Mouse (Mus musculus) NIH3T3 (cell line): ENCODE measurements around the gene E130309D02Rik.
A peak's percentile ranks its signal among the peaks of the same experiment; 100 is the strongest.

Source experiments
- DNase-seq: peaks from one replicate; pipeline ENCODE4 v3.0.0-alpha.2; 2012; ENCODE audit warnings: low read depth

Gene E130309D02Rik

GRCm38 (mm10) chr5:143309916-143310315 is 5.2 kb downstream of the E130309D02Rik start:
- DNase-seq = no peak

- DNase-seq = no peak
Measured at GRCm38 (mm10) chr5:143308825-143309224, 6.3 kb downstream of the E130309D02Rik start.

GRCm38 (mm10) chr5:143304251-143304650 is 10.9 kb downstream of the E130309D02Rik start:
- no peak for DNase-seq

- peak; percentile 24 for DNase-seq
Measured at GRCm38 (mm10) chr5:143301296-143301695, 13.9 kb downstream of the E130309D02Rik start.

GRCm38 (mm10) chr5:143299686-143300085 is 15.5 kb downstream of the E130309D02Rik start:
- peak; percentile 59 for DNase-seq

- peak; percentile 18 for DNase-seq
Measured at GRCm38 (mm10) chr5:143298391-143298790, 16.8 kb downstream of the E130309D02Rik start.

GRCm38 (mm10) chr5:143297986-143298385 is 17.2 kb downstream of the E130309D02Rik start:
- DNase-seq = no peak

GRCm38 (mm10) chr5:143295330-143295729 is 19.8 kb downstream of the E130309D02Rik start:
- no peak for DNase-seq

- no peak for DNase-seq
Measured at GRCm38 (mm10) chr5:143294862-143295261, 20.3 kb downstream of the E130309D02Rik start.

GRCm38 (mm10) chr5:143293404-143293803 is 21.8 kb downstream of the E130309D02Rik start, which contains the start of gene Zfp853:
Gene Zfp853, minus strand, starts transcription at chr5:143293623.
- DNase-seq = no peak

- no peak for DNase-seq
Measured at GRCm38 (mm10) chr5:143292879-143293278, 22.3 kb downstream of the E130309D02Rik start.

GRCm38 (mm10) chr5:143289299-143289698 is 25.9 kb downstream of the E130309D02Rik start:
- DNase-seq = no peak

GRCm38 (mm10) chr5:143288378-143288911 is 26.7 kb downstream of the E130309D02Rik start:
- DNase-seq = no peak

GRCm38 (mm10) chr5:143287774-143288328 is 27.3 kb downstream of the E130309D02Rik start:
- no peak for DNase-seq

GRCm38 (mm10) chr5:143284762-143285161 is 30.4 kb downstream of the E130309D02Rik start:
- no peak for DNase-seq

- no peak for DNase-seq
Measured at GRCm38 (mm10) chr5:143279247-143279646, 35.9 kb downstream of the E130309D02Rik start.

GRCm38 (mm10) chr5:143275761-143276160 is 39.4 kb downstream of the E130309D02Rik start:
- no peak for DNase-seq

- DNase-seq = no peak
Measured at GRCm38 (mm10) chr5:143272540-143273330, 42.4 kb downstream of the E130309D02Rik start.

- DNase-seq = no peak
Measured at GRCm38 (mm10) chr5:143272108-143272507, 43.1 kb downstream of the E130309D02Rik start.

- DNase-seq = peak; percentile 94
Measured at GRCm38 (mm10) chr5:143271642-143272041, 43.5 kb downstream of the E130309D02Rik start.

GRCm38 (mm10) chr5:143270151-143270519 is 45.0 kb downstream of the E130309D02Rik start:
- no peak for DNase-seq

- peak; percentile 85 for DNase-seq
Measured at GRCm38 (mm10) chr5:143269363-143270150, 45.6 kb downstream of the E130309D02Rik start, which contains the start of gene Zfp316. Gene Zfp316, minus strand, starts transcription at chr5:143270022.
